Mouse (Mus musculus) ZHBTc4 (cell line): ENCODE results near the gene Ppp1r13b.
A peak's percentile ranks its signal among the peaks of the same experiment; 100 is the strongest.
"Not testable (repeated sequence)": the region's sequence is repeated elsewhere in the genome, so short reads cannot be mapped to it uniquely, and the experiment has no call there.

Experiments used
- DNase-seq: peaks from one replicate; pipeline ENCODE4 v3.0.0-alpha.2; 2011; ENCODE audit warnings: low read depth, low spot score

Ppp1r13b gene

DNA sequence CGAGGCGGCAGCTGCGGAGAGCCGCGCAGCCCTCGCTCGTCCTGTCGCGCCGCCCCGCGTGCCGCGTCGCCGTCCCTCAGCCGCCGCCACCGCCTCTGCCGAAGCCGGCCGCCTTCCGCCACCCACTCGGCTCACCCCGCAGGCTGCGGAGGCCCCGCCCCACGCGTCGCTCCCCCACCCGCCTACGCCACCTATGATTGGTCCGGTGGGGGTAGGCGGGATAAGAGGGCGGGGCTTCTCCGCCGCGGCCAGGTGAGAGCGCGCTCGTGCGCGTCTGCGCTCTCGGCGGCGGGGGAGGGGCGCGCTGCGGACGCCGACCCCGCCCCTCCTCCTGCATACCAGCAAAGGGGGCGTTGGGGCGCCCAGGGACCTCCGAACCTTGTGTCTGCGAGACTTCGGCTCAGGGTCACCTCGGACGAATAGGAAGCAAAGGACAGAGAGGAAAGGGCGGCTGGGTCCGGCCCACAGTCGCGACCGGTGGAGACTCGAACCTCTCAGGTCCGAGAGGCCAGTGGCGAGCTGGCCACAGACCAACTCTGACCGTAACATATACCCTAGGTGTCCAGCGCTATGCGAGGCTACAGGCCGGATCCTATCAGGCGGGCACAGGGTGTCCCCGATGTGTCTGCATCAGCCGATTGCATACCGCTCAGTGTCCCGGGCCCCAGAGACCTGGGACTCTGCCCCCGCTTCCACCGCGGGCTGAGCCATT is at the start of gene Ppp1r13b:
TSS of gene Ppp1r13b (minus strand) at position 141 of the 712 bp plus-strand sequence.
- DNase-seq, result peak; percentile 96

DNA sequence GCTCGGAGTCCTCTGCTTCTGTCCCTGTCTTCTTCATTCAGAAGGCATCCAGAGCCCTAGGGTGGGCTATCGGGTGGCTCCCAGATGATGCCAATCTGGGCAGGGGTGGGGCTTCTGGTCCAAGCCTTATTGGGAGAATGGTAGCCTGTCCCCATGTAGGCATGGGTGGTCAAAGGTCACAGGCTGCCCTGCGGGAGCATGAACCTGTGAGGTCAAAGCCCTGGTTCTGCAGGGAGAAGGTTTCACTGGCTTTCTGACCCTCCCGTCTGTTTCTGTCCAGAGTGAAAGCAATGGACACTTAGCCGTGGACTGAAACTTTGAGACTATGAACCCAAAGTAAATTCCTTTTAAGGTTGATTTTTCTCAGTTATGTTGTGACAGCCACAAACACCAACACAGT is 48.3 kb upstream of the Ppp1r13b start:
- no peak for DNase-seq

DNA sequence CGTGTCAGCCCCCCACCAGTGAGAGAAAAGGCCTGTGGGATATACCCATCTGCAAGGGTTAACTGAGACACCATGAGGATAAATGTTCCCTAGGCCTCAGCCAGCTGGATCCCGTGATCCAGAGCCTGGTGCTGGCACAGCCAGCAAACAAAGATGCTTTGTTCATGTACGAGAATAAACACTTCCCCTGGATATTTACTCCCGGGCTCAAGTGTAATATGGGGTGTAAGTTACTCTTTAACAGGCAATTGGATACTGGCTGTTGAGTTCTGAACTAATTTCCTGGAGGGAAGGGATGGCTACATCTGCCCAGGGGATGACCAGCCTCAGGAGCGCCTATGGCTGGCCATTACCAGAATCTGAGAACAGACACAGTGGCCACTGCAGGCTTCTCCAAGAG is 43.8 kb upstream of the Ppp1r13b start:
- DNase-seq, result no peak

DNA sequence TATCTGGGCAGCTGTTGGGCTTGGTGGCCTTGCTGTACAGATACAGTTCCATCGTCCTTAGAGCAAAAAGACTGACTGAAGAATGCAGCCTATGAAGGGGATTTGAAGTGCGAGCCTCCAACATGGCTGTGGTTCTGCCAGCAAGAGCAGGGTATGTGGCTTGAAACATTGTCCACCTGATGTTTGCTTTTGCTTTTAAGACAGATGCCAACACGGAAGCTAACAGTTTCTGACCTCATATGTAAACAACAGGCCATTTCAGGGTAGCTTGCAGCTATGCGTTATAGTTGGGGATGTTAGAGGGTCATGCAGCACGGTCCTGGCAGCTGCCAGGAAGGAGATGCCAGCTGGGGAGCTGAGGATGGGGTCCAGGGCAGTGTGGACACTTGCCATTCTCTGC is 42.6 kb upstream of the Ppp1r13b start:
- no peak for DNase-seq

DNA sequence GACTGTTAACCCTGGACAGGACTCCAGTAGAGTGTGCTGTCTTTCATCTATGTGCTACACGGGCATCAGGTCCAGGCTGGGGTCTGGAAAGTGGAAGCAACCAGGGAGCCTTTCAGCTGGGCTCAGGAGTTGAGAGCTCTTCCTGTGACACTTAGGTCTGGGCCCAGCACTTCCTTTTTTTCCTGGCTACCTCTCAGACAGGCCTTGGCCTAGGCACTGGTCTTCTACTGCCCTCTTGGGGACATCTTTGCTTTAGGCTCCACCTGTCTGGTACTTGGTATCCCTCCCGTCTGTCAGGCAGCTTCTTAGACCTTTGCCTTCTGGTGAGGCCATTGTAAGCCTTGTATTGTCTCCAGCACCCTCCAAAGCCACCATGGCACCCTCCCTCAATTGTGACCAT is 38.8 kb upstream of the Ppp1r13b start:
- DNase-seq, result no peak

DNA sequence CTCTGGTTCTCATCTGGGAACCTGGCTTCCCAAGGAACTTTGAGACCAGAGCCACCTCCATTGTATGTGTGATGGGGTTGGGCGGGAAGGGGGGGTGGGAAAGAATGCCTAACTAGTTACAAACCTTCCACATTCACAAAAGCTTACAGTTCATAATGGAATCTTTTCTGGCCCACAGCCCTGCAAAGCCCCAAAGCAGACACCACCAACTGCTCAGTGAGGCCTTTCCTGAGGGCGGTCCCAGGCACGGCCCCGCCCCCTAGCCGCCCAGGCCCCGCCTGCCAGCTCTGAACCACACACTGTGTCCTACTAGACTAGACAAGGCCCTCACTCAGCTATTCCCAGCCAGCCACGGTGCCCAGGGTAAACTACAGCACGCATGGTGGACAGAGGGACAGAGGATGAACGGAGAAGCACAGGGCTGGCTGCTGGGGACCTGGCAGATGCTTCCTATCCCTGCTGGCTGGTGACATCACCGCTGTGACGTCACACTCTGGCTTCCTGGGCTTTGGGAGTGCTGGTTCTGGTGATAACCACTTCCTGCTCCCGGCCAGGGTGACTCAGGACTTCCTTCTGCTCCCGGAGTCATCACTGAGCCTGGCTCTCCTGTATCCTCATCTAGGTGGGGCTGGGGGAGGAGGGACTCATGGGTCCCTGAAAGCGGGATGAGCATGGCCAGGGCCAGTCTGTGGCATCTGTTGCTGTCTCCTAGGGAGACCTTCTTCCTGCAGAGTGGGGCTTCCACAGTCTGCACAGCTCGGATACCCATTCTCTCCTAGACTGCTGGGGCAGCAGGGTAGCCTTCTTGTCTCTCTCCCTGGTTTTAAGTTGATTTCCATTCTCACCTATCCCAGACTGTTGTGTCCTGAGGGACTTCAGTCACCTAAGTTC is 38.1 kb upstream of the Ppp1r13b start:
- not testable (repeated sequence) for DNase-seq

DNA sequence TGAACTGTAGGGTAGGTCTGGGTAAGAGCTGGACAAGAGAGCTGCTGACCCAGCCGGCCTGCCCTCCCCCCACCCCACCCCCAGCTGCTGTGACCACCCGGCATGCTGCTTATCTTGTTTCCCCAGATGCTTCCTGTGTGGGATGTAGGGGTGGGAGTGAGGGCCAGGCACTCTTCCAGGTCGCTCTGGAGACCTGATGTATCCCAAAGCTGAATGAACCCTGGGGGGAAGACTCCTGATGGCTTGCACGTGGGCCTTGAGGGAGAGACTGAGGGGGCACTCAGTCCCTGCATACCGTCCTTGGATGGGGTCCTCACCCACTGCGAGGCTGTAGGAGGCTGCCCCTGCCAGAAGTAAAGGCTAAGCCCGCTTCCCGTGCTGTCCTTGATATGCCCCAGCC is 37.2 kb upstream of the Ppp1r13b start:
- no peak for DNase-seq

DNA sequence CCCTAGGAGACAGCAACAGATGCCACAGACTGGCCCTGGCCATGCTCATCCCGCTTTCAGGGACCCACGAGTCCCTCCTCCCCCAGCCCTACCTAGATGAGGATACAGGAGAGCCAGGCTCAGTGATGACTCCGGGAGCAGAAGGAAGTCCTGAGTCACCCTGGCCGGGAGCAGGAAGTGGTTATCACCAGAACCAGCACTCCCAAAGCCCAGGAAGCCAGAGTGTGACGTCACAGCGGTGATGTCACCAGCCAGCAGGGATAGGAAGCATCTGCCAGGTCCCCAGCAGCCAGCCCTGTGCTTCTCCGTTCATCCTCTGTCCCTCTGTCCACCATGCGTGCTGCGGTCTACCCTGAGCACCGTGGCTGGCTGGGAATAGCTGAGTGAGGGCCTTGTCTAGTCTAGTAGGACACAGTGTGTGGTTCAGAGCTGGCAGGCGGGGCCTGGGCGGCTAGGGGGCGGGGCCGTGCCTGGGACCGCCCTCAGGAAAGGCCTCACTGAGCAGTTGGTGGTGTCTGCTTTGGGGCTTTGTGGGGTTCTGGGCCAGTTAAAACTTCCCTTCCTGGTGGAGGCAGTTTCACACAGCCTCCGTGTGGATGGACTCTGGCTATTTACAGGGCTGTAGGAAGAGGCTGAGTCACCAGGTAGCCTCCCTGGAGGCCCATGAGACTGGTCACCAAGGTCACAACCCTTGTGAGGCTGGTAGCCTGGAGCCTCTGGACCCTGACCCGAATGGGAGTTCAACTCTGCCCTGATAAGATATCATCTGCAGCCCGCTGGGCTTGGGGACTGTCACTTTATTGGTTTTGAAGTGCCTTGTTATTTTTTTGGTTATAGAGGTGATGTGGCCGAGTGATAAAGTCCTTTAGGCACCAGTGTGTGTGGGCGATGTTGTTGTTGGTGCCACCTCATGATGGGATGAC is 36.4 kb upstream of the Ppp1r13b start:
- not testable (repeated sequence) for DNase-seq

DNA sequence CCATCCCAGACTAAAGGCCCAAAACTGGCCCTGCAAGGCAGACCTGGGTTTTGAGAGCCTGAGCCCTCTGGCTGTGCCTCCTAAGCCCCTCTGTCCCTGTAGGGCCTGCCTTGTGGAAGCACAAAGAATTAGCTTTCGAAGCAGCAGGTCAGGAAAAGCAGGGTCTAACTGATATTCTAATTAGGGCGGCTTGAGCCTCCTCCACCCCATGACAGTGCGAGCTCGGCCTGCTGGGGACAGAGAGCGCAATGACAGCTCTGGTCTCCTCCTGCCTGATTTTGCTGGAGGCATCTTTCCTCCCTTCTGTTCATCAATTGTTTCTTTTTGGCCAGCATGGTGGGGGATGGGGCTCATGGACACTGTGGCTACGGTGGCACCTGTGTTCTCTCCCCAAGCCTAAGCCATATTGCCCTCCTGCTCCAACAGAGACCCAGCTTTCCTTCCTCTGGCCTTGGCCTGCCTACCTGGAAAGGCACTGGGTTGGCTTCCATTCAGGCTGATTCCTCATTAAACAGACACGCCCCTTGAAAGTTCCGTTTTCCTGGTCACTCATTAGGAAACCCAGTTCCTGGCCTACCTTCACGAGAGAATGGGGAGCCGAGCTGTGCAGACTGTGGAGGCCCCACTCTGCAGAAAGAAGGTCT is 35.6 kb upstream of the Ppp1r13b start:
- DNase-seq, result no peak

DNA sequence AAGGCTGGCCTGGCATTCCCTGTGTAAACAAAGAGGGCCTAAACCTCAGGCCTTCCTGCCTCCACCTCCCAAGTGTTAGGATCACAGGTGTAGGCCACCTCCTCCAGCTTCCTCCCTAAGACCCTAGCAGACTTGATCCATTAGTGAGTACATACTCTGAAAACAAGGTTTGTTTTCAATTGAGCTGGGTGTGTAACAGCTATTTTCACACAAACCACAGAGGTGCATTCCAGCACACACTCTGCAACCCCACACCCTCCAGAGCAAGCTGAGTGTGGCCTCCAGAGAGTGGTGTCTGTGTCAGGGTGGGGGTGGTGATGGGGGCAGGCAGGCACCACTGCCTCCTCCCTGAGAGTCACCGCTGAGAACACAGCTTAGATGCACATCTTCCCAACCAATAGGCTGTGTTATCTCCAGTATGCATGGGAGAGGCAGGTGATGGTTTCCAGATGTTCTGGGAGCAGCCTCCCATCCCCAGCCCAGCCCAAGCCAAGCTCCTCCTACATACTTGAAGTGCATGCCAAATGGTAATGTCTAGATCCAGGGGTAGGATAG is 30.8 kb upstream of the Ppp1r13b start:
- DNase-seq, result peak; percentile 79

DNA sequence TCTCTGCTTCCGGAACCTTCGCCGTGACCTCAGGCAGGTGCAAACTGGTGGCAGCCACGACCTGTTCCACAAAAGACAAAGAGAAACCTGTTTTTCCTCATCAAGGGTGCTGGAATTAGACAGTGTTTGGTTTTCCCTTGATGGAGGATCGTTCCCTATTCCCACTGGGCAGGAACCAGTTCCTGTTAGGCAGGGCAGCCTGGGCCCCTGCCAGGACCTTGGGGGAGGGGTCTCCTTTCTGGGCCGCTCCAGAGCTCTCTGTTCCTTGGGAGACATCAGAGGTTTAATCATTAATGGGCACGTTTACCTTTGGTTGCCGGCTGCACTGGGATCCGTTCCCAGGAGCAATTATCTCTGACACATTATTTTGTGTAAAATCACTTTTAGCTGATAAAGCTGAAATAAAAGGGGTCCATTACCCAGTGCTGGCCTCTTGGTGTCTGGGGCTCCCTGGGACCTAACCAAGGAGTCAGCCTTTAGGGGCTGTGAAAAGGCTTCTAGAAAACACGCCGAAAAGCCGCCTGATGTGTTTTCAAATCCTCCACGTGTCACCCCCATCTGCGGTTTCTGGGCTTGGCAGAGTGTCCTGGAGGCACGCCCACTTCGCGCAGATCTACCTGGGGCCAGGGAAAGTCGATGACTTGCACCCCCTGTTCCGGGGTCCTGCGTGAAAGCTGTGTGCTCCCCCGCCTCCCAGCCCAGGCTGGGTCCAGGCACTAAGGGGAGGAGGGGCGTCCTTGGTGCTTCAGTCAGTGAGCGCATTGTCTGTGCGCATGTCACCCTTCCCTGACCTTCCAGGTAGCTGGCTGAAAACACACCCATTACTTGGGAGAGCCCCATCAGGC is 29.0 kb upstream of the Ppp1r13b start:
- peak; percentile 72 for DNase-seq

DNA sequence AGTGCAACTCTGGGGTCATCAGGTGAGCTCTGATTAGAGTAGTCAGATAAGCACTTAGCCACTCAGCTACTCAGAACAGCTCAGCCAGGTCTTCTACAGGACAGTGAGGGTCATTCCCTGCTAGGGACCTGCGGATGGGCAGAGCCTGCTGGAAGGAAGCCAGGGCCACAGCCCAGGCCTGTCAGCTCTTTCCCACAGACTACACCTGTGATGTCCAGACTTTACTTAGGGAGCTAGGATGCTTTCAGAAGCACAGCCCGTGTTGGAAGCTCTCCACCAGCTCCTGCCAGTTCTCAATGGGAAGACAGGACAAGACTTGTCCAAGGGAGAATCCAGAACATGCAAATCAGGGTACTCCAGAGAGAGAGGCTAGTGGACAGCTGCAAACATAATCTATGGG is 26.1 kb upstream of the Ppp1r13b start:
- DNase-seq, result no peak

DNA sequence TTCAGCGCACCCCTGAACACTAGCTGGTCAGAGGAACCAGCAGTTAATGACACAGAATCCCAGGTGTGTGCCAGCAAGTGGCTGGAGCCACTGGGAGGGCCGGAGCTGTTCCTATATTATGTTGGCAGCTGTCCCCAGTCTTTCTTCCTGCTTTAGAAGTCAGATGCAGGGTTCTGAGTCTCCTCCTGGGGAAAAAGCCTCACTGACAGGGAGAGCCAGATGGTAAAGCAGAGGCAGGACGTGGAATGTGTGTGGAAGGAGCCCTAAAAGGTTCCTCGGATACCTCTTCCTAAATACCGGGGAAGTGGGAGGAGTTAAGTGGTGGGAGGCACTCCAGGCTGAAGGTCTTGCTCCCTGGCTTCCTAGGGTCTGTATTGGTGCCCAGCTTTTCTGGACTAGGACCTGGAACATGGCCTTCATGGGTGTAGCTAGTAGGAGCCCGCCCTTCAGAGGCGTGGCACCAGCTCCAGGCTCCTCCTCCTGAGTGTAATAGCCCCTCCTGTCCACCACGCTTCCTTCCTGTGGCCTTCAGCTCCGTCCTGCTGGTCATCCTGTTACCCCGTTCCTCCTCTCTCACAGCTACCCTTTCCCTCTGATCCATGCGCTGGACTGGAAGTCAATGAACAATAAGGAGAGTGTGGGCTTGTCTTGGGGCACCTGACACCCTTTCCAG is 25.3 kb upstream of the Ppp1r13b start:
- DNase-seq, result peak; percentile 49

DNA sequence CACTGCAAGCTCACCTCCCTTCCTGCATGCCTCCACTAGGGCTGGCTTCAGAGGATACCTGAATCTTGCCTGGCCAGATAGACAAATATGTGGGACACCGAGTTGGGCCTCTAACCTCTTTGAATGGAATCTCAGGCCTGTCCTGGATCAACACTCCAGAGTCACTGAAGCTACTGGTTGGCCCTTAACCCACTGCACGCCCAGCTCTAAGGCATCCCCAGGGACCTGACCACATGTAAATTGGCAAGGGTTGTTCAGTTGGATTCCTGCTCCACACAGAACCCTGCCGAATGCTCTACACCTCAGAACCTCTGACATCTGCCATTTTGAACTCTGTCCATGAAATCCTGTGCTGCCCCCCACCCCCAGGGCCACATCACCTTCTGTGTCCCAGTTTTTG is 24.6 kb upstream of the Ppp1r13b start:
- DNase-seq, result no peak

DNA sequence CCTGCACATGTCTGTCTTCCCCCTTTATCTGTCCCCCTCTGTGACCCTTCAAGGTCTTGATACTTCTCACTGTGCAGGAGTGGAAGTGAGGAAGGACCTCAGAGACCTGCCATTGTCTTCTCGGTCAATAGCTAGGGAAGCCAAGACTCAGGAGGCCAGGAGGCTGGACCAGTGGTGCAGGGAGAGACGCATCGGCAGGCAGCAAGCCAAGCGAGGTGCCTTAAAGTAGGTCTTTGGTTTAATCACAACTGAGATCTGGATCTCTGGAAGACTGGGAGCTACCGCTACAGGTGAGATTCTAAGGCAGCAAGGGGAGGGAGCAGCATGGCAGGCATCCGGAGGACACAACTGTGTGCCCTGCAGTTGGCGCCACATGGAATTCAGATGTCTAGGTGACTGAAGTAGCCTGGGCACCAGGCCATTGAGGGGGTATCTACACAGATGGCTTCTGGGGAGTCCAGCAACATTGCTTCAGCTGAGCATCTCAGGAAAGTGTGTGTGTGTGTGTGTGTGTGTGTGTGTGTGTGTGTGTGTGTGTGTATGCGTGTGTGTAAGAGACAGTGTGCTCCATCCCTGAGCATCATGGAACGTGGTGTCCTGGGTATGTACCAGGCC is 23.6 kb upstream of the Ppp1r13b start:
- no peak for DNase-seq

DNA sequence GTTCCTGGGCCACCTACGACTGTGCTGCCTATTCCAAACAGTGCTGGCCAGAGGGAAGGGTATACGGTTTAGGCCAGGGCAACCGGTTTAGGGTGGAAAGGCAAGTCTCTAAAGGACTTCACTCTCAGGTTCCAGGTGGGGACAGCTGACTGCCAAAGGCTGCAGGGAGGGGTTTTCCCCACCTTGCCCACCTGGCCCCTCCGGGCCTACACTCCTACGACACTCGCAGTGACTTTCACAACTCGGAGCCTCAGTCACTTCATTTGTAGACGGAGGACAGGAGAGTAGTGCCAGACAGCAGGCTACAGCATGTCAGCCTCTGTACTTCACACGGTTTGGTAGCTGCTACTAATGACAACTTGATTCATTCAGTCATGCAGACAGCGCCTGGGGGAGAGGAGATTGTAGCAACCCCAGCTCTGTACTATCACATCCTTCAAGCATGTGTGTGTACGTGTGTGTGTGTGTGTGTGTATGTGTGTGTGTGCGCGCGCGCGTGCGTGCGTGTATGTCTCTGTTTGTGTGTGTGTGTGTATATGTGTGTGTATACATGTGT is 20.6 kb upstream of the Ppp1r13b start:
- no peak for DNase-seq

DNA sequence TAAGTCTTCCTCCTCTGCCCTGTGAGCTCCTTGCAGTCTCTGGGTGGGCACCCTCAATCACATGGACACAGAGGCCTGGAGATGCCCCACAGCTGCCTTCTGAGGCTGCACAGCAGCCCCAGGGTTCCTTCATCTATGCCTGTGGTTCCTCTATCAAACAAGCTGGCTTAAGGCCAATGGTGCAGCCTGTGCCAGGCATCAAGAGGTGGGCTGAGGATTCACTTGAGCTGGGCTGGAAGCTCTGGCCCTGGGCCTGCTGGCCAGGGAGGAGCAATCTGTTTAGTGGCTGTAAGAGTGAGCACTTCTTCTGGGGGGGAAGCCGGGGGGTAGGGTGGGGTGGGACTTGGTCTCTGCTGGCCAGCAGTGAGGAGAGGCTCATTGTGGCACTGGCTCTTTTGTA is 19.4 kb upstream of the Ppp1r13b start:
- DNase-seq, result no peak

DNA sequence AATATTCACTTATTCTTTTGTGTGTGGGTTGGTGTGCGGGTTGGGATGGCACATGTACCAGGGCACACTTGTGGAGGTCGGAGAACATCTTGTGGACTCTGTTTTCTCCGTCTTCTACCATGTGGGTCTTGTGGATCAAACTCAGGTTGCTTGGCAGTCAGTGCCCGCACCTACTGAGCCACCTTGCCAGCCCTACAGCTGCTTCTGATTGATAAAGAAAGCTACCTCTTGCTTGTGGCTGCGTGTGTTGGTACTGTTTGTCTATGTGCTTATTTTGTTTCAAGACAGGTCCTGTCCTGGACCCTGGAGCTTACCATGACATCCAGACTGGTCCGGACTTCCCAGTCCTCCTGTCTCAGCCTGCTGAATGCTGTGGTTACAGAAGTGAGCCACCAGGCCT is 15.2 kb upstream of the Ppp1r13b start:
- DNase-seq, result no peak

DNA sequence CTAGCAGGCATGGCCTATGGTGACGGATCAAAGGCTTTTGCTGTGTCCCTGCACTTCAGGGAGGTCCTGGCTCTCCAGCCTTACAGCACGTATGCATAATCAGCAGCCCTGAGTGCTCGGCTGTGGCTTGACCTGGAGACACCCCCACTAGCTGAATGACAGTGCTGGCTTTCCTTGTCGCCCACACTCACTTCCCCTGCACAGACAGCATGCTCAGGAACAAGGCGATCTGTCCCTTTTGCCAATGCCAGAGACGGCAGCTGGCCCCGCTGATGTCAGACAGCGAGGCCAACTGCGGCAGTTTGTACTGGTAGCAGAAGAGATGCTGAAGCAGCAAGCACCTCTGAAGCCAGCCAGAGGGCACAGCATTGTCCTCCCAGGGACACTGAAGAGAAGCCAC is 12.1 kb upstream of the Ppp1r13b start:
- no peak for DNase-seq
